Mouse (Mus musculus) lung, embryonic 14.5 days (tissue): Measurements from ENCODE around the gene Vdr. TPM values are rescaled to one million over a fixed set of nuclear protein-coding genes. Genes with fewer than 3 reads are reported as not detected.
"Not testable (repeated sequence)": the region's sequence is repeated elsewhere in the genome, so short reads cannot be mapped to it uniquely, and the experiment has no call there.

ENCODE experiments used
- ATAC-seq: fragments of 200-750 bp; cut with Nextera tagmentation; 2 replicates; pipeline ENCODE4 v1.8.0; 2017; ENCODE audit warnings: mild to moderate bottlenecking, moderate TSS enrichment, moderate library complexity; ENCODE audit not compliant: insufficient read depth
- DNase-seq: peaks from one replicate; pipeline ENCODE4 v3.0.0-alpha.2; 2015
- H3K27ac ChIP-seq: fragments of 300-500 bp; sonication (generic); 2 replicates; pipeline ENCODE4 v1.5.1; 2014; ENCODE audit warnings: low read depth, mild to moderate bottlenecking, moderate library complexity
- H3K27me3 ChIP-seq: fragments of 300-500 bp; sonication (generic); 2 replicates; pipeline ENCODE4 v1.6.1; 2014; ENCODE audit warnings: low read length, control low read depth; ENCODE audit not compliant: insufficient read depth
- H3K36me3 ChIP-seq: fragments of 300-500 bp; sonication (generic); 2 replicates; pipeline ENCODE4 v1.6.1; 2014; ENCODE audit warnings: control low read depth; ENCODE audit not compliant: insufficient read depth
- H3K4me1 ChIP-seq: fragments of 300-500 bp; sonication (generic); 2 replicates; pipeline ENCODE4 v1.6.1; 2014; ENCODE audit warnings: antibody characterized with exemption, control low read depth; ENCODE audit not compliant: insufficient read depth
- H3K4me2 ChIP-seq: fragments of 300-500 bp; sonication (generic); 2 replicates; pipeline ENCODE4 v1.6.1; 2014; ENCODE audit warnings: mild to moderate bottlenecking
- H3K4me3 ChIP-seq: fragments of 300-500 bp; sonication (generic); 2 replicates; pipeline ENCODE4 v1.5.1; 2014; ENCODE audit warnings: low read depth, low read length
- H3K9ac ChIP-seq: fragments of 300-500 bp; sonication (generic); 2 replicates; pipeline ENCODE4 v1.6.1; 2014
- H3K9me3 ChIP-seq: fragments of 300-500 bp; sonication (generic); 2 replicates; pipeline ENCODE4 v1.6.1; 2016; ENCODE audit warnings: low read depth, low read length, control low read depth
- CTCF ChIP-seq: IDR thresholded peaks from 2 replicates; pipeline ENCODE4 v1.5.1; 2016; ENCODE audit warnings: antibody characterized with exemption, low read depth
- WGBS: fragments of 180-500 bp; shearing (Covaris S2); extraction: QIAGEN DNeasy Blood & Tissue Kit; methylation state at CpG from one replicate; pipeline ENCODE4 v1.1.7; 2014; 5-methylcytosine and 5-hydroxymethylcytosine counted together
- polyA plus RNA-seq: library from polyadenylated mRNA; unstranded; fragments of >200 nt; fragmentation: Nextera tagmentation; extraction: Ambion mirVana; gene quantifications from 2 replicates; pipeline ENCODE4 v1.2.1, GENCODE M21; 2014

The Vdr gene
- polyA plus RNA-seq, 1 experiment from 2014 or later, result 0.38 TPM

- Histone ChIP-seq H3K9ac (no peak overlapping the region), H3K36me3 (no peaks in the 10 kb centered on the region), H3K9me3 (peaks cover 2% of the 10 kb centered on the region; the same call in 1 of the 2 replicates), H3K4me3 (no peak overlapping the region), H3K27me3 (no peaks in the 10 kb centered on the region), H3K27ac (no peak overlapping the region), H3K4me1 (no peaks in the 10 kb centered on the region), H3K4me2 (no peak overlapping the region)
- TF ChIP-seq CTCF, result no peak
- DNase-seq, result no peak
- no peak for ATAC-seq
- WGBS, result 79% methylated on average over 19 of the region's 19 CpGs
Measured at GRCm38 (mm10) chr15:97871055-97872030, 39.1 kb downstream of the Vdr start.

GRCm38 (mm10) chr15:97870116-97870515, 40.3 kb downstream of the Vdr start:
- not testable (repeated sequence) for DNase-seq, H3K27me3 ChIP-seq, H3K4me2 ChIP-seq, H3K36me3 ChIP-seq, ATAC-seq, H3K9me3 ChIP-seq, H3K4me1 ChIP-seq, H3K4me3 ChIP-seq, H3K9ac ChIP-seq, H3K27ac ChIP-seq
- WGBS, result 71% methylated on average over 4 of the region's 4 CpGs

GRCm38 (mm10) chr15:97868985-97869384, 41.4 kb downstream of the Vdr start:
- 89% methylated on average over 6 of the region's 6 CpGs for WGBS
- H3K4me3 ChIP-seq, result no peak overlapping the region
- no peaks in the 10 kb centered on the region; the same call in 1 of the 2 replicates for H3K4me1 ChIP-seq
- H3K9me3 ChIP-seq, result peaks cover 5% of the 10 kb centered on the region; the same call in 1 of the 2 replicates
- no peak for DNase-seq
- H3K4me2 ChIP-seq, result no peak overlapping the region
- H3K9ac ChIP-seq, result no peak overlapping the region
- ATAC-seq, result no peak
- H3K36me3 ChIP-seq, result no peaks in the 10 kb centered on the region
- no peak for TF ChIP-seq CTCF
- no peak overlapping the region for H3K27ac ChIP-seq
- no peaks in the 10 kb centered on the region for H3K27me3 ChIP-seq

- ATAC-seq (no peak), DNase-seq (no peak)
- H3K4me1 ChIP-seq, result peaks cover 7% of the 10 kb centered on the region; the same call in 1 of the 2 replicates
- H3K9me3 ChIP-seq, result peaks cover 5% of the 10 kb centered on the region; the same call in 1 of the 2 replicates
- H3K9ac ChIP-seq, result no peak overlapping the region
- H3K36me3 ChIP-seq, result no peaks in the 10 kb centered on the region
- H3K4me2 ChIP-seq, result no peak overlapping the region
- no peak overlapping the region for H3K4me3 ChIP-seq
- WGBS, result 93% methylated on average over 2 of the region's 2 CpGs
- H3K27ac ChIP-seq, result no peak overlapping the region
- TF ChIP-seq CTCF, result peak; percentile 43
- H3K27me3 ChIP-seq, result no peaks in the 10 kb centered on the region
Measured at GRCm38 (mm10) chr15:97865988-97866387, 44.4 kb downstream of the Vdr start.

- peaks cover 5% of the 10 kb centered on the region; the same call in 1 of the 2 replicates for H3K9me3 ChIP-seq
- no peak overlapping the region for H3K4me3 ChIP-seq
- no peak overlapping the region for H3K4me2 ChIP-seq
- H3K36me3 ChIP-seq, result no peaks in the 10 kb centered on the region
- DNase-seq (peak; percentile 45), ATAC-seq (0 out of 2 replicates have a peak, but pooled peaks have one; percentile 26)
- H3K27ac ChIP-seq, result peak overlapping the region; percentile 66
- H3K9ac ChIP-seq, result no peak overlapping the region
- H3K27me3 ChIP-seq, result no peaks in the 10 kb centered on the region
- 18% methylated on average over 6 of the region's 6 CpGs for WGBS
- peaks cover 7% of the 10 kb centered on the region; the same call in 1 of the 2 replicates for H3K4me1 ChIP-seq
- no peak for TF ChIP-seq CTCF
Measured at GRCm38 (mm10) chr15:97865175-97865574, 45.3 kb downstream of the Vdr start.

- peak overlapping the region; percentile 66 for H3K27ac ChIP-seq
- H3K4me1 ChIP-seq, result peaks cover 7% of the 10 kb centered on the region; the same call in 1 of the 2 replicates
- DNase-seq, result peak; percentile 87
- H3K9me3 ChIP-seq, result peaks cover 5% of the 10 kb centered on the region; the same call in 1 of the 2 replicates
- H3K4me2 ChIP-seq, result no peak overlapping the region
- H3K9ac ChIP-seq, result no peak overlapping the region
- 26% methylated on average over 8 of the region's 8 CpGs for WGBS
- TF ChIP-seq CTCF, result no peak
- H3K27me3 ChIP-seq, result no peaks in the 10 kb centered on the region
- no peak overlapping the region for H3K4me3 ChIP-seq
- peak; percentile 83 for ATAC-seq
- H3K36me3 ChIP-seq, result no peaks in the 10 kb centered on the region
Measured at GRCm38 (mm10) chr15:97864361-97865045, 45.9 kb downstream of the Vdr start.

GRCm38 (mm10) chr15:97863494-97863881, 46.9 kb downstream of the Vdr start:
- H3K36me3 ChIP-seq, result no peaks in the 10 kb centered on the region
- no peaks in the 10 kb centered on the region for H3K27me3 ChIP-seq
- no peak for TF ChIP-seq CTCF
- no peak overlapping the region for H3K4me3 ChIP-seq
- DNase-seq, result peak; percentile 16
- WGBS, result 45% methylated on average over 18 of the region's 18 CpGs
- H3K27ac ChIP-seq, result no peak overlapping the region
- peak; percentile 57 for ATAC-seq
- no peak overlapping the region for H3K9ac ChIP-seq
- peaks cover 7% of the 10 kb centered on the region; the same call in 1 of the 2 replicates for H3K4me1 ChIP-seq
- H3K9me3 ChIP-seq, result peaks cover 5% of the 10 kb centered on the region; the same call in 1 of the 2 replicates
- no peak overlapping the region for H3K4me2 ChIP-seq
